In genomic region chr14:78912076-78912475, GRCm38 (mm10) we compare ENCODE assay signal across 14 mouse cellular contexts.
"Had no signal": no experiment of that assay in that cellular context is flagged by ENCODE, and none has a peak within 500 bp of the region (broad histone marks: within the 10 kb centered on the region; RNA-seq: fewer than 3 reads in every experiment).

No protein-coding gene starts in this region.

- H3K27me3 ChIP-seq: liver, embryonic 13.5 days had no signal

- H3K27ac ChIP-seq: liver, embryonic 13.5 days had no signal

- H3K4me2 ChIP-seq: liver, embryonic 13.5 days; midbrain, embryonic 11.5 days had no signal

- H3K4me3 ChIP-seq: liver, embryonic 13.5 days had no signal

- DNase-seq: kidney, adult 11 months; kidney, adult 9 months; kidney, postnatal 14 days; kidney, postnatal 4 days; left cerebral cortex, postnatal 4 days; liver, embryonic 13.5 days; lung, adult 2 months; lung, postnatal 14 days; lung, postnatal 4 days; midbrain, embryonic 14.5 days; right cerebral cortex, postnatal 25 days; thymus, adult 18-20 months; thymus, postnatal 36 days had no signal

- H3K9me3 ChIP-seq: liver, embryonic 13.5 days had no signal

- H3K9ac ChIP-seq: liver, embryonic 13.5 days had no signal

- H3K4me1 ChIP-seq: liver, embryonic 13.5 days had no signal
